Mouse (Mus musculus): ENCODE results near the gene Pald1. TPM values are rescaled to one million over a fixed set of nuclear protein-coding genes. Genes with fewer than 3 reads are reported as not detected.

Gene Pald1
- total and polyA plus RNA-seq, 3 experiments, result 15.3 to 17.7 (median 17.6) TPM

DNA sequence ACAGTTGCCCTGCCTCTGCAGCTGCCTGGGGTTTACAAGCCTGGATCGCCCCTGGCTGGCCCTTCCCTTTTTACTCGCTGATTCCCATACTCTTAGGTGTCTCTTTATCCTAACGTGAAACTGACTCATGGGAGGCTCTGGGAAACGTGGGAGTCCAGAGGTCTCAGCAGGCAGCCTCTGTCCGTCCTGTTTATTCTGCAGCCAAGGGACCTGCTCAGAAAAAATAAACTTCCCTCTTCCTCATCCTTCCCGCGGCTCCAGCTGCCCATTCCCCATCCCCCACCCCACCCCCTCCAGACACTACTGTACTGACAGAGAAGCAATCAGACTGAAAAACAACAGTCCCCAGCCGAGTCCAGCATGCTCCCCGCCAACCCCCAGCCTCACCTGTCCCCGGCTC is 37.0 kb downstream of the Pald1 start:
- intact Hi-C loops (cut with DNase I), result no loop called here
- no peak overlapping the region for H3K9ac ChIP-seq (ENCODE audit: low read depth, low read length)
- H3K27ac ChIP-seq, result no peak overlapping the region
- 37% methylated on average over 10 of the region's 10 CpGs for WGBS
- no peak for DNase-seq
- H3K4me3 ChIP-seq, result no peak overlapping the region
- no peaks in the 10 kb centered on the region for H3K79me2 ChIP-seq (replicated peaks; ENCODE audit: control insufficient read depth, insufficient read depth, low read length)
- no peaks in the 10 kb centered on the region for H3K27me3 ChIP-seq (ENCODE audit: control insufficient read depth, insufficient read depth, low read length)
- TF ChIP-seq CTCF (IDR thresholded peaks at IDR 0.05) (no peak), EP300 (IDR thresholded peaks at IDR 0.05; ENCODE audit: insufficient read depth, low read depth, low read length) (no peak), POLR2A (IDR thresholded peaks at IDR 0.05; ENCODE audit: insufficient read depth, low read depth, low read length) (no peak)
- H3K4me1 ChIP-seq (ENCODE audit: control insufficient read depth, insufficient read depth, low read length), result peaks cover 6% of the 10 kb centered on the region; the same call in 1 of the 2 replicates
- H3K36me3 ChIP-seq (ENCODE audit: control insufficient read depth, insufficient read depth, low read length), result no peaks in the 10 kb centered on the region

DNA sequence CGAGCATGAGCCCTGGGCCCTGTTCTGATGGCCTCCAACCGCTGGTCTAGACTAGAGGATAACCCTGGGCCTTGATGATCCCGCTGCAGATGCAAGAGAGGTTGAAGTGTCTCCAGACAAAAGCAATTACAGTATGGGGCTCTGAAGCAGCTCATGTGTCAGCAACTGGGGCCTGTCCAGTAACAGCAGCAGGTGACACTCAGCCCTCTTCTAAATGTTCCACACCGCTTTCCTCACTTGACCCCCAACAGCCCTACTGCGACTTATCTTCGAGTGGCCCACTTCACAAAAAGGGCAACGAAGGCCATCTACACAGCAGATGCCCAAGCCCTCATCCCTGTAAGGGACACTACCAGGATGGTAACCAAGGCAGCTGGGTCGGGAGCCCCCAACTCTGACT is 38.2 kb downstream of the Pald1 start:
- peaks cover 6% of the 10 kb centered on the region; the same call in 1 of the 2 replicates for H3K4me1 ChIP-seq (ENCODE audit: control insufficient read depth, insufficient read depth, low read length)
- intact Hi-C loops (cut with DNase I), result no loop called here
- no peaks in the 10 kb centered on the region for H3K36me3 ChIP-seq (ENCODE audit: control insufficient read depth, insufficient read depth, low read length)

DNA sequence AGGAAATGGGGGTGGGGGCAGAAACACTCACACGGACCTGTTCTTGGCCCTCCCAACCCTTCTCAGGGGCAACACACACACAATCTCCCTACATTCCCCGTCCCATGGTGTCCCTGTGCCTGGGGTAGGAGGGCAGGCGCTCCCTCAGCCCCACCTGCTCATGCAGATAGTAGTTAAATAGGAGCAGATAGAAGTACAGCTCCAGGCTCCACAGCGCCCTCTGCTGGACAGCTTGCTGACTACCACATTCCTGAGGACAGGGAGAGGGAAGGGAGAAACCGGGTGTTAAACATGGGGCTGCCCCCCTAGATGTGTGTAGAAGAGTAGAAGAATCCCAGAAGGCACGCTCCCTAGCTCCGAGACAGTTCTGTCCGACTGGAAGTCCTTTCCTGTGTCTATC is 39.4 kb downstream of the Pald1 start:
- Histone ChIP-seq H3K79me2 (replicated peaks; ENCODE audit: control insufficient read depth, insufficient read depth, low read length) (no peaks in the 10 kb centered on the region), H3K4me1 (ENCODE audit: control insufficient read depth, insufficient read depth, low read length) (peaks cover 6% of the 10 kb centered on the region; the same call in 1 of the 2 replicates), H3K36me3 (ENCODE audit: control insufficient read depth, insufficient read depth, low read length) (no peaks in the 10 kb centered on the region), H3K4me3 (no peak overlapping the region), H3K27me3 (ENCODE audit: control insufficient read depth, insufficient read depth, low read length) (no peaks in the 10 kb centered on the region), H3K27ac (no peak overlapping the region), H3K9ac (ENCODE audit: low read depth, low read length) (no peak overlapping the region)
- DNase-seq, result peak; percentile 51 to 80
- TF ChIP-seq EP300 (IDR thresholded peaks at IDR 0.05; ENCODE audit: insufficient read depth, low read depth, low read length) (no peak), CTCF (IDR thresholded peaks at IDR 0.05) (peak; percentile 95; the same call in 1 of the 2 replicates)
- intact Hi-C loops (cut with DNase I), result no loop called here
- WGBS, result 74% methylated on average over 8 of the region's 8 CpGs

More for the DNA sequence above, 38.2 kb downstream of the Pald1 start:
- Histone ChIP-seq H3K9ac (ENCODE audit: low read depth, low read length) (no peak overlapping the region), H3K27me3 (ENCODE audit: control insufficient read depth, insufficient read depth, low read length) (no peaks in the 10 kb centered on the region), H3K79me2 (replicated peaks; ENCODE audit: control insufficient read depth, insufficient read depth, low read length) (no peaks in the 10 kb centered on the region), H3K27ac (no peak overlapping the region), H3K4me3 (no peak overlapping the region)
- 51% methylated on average over 8 of the region's 8 CpGs for WGBS
- TF ChIP-seq EP300 (IDR thresholded peaks at IDR 0.05; ENCODE audit: insufficient read depth, low read depth, low read length) (peak; percentile 94), POLR2A (IDR thresholded peaks at IDR 0.05; ENCODE audit: insufficient read depth, low read depth, low read length) (no peak)
- DNase-seq, result no peak

DNA sequence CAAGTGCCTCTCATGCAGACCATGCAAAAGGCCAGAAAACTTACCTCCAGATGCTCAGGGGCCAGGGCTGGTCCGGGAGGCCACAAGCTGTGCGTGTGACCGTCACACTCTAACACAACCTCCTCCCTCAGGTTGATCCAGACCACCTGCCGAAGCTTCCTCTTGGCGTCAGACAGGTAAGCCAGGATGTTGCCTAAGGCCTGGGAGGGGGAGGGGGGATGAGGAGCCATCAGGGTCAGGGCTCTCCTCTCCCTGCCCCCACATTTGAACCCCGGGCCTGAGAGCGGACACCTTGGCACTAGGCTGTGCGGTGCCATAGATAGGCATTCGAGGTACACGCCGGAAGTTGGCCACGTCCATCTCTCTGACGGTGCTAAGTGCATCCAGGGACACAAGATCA is 40.6 kb downstream of the Pald1 start:
- no peak for DNase-seq
- H3K27ac ChIP-seq, result no peak overlapping the region
- no peaks in the 10 kb centered on the region for H3K79me2 ChIP-seq (replicated peaks; ENCODE audit: control insufficient read depth, insufficient read depth, low read length)
- intact Hi-C loops (cut with DNase I), result no loop called here
- no peaks in the 10 kb centered on the region for H3K27me3 ChIP-seq (ENCODE audit: control insufficient read depth, insufficient read depth, low read length)
- no peak overlapping the region for H3K9ac ChIP-seq (ENCODE audit: low read depth, low read length)
- peaks cover 6% of the 10 kb centered on the region; the same call in 1 of the 2 replicates for H3K4me1 ChIP-seq (ENCODE audit: control insufficient read depth, insufficient read depth, low read length)
- no peaks in the 10 kb centered on the region for H3K36me3 ChIP-seq (ENCODE audit: control insufficient read depth, insufficient read depth, low read length)
- TF ChIP-seq EP300 (IDR thresholded peaks at IDR 0.05; ENCODE audit: insufficient read depth, low read depth, low read length) (no peak), CTCF (IDR thresholded peaks at IDR 0.05) (no peak), POLR2A (IDR thresholded peaks at IDR 0.05; ENCODE audit: insufficient read depth, low read depth, low read length) (no peak)
- 90% methylated on average over 13 of the region's 13 CpGs for WGBS
- no peak overlapping the region for H3K4me3 ChIP-seq

DNA sequence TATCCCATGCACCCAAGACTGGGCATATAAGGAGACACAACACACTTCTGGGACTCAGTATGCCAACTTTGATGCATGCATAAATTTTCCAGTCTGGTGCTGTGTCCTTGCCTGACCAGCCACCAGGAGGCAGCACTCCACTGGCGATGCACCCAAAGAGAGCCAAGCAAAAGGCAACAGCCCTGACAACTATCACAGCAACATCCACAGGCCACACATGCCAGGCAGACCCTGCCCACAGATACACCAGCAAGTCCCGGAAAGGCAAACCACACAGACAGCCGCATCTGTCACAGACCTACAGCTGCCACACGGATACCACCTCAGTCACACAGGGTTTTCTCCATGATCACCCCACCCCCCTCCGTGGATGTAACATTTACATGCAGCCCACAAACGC is 41.8 kb downstream of the Pald1 start:
- Histone ChIP-seq H3K36me3 (ENCODE audit: control insufficient read depth, insufficient read depth, low read length) (no peaks in the 10 kb centered on the region), H3K27ac (no peak overlapping the region), H3K79me2 (replicated peaks; ENCODE audit: control insufficient read depth, insufficient read depth, low read length) (no peaks in the 10 kb centered on the region), H3K4me3 (no peak overlapping the region), H3K4me1 (ENCODE audit: control insufficient read depth, insufficient read depth, low read length) (peaks cover 4% of the 10 kb centered on the region; the same call in 1 of the 2 replicates), H3K27me3 (ENCODE audit: control insufficient read depth, insufficient read depth, low read length) (no peaks in the 10 kb centered on the region), H3K9ac (ENCODE audit: low read depth, low read length) (no peak overlapping the region)
- peak; percentile 69 to 86 for DNase-seq
- TF ChIP-seq POLR2A (IDR thresholded peaks at IDR 0.05; ENCODE audit: insufficient read depth, low read depth, low read length) (no peak), EP300 (IDR thresholded peaks at IDR 0.05; ENCODE audit: insufficient read depth, low read depth, low read length) (peak; percentile 58; the same call in 1 of the 2 replicates), CTCF (IDR thresholded peaks at IDR 0.05) (peak; percentile 95)
- WGBS, result 57% methylated on average over 6 of the region's 6 CpGs
- intact Hi-C loops (cut with DNase I), result loop anchor here (1.0 to 2.0 kb wide), 3 partner anchors 13 to 317 kb away; no protein-coding TSS in a partner anchor

DNA sequence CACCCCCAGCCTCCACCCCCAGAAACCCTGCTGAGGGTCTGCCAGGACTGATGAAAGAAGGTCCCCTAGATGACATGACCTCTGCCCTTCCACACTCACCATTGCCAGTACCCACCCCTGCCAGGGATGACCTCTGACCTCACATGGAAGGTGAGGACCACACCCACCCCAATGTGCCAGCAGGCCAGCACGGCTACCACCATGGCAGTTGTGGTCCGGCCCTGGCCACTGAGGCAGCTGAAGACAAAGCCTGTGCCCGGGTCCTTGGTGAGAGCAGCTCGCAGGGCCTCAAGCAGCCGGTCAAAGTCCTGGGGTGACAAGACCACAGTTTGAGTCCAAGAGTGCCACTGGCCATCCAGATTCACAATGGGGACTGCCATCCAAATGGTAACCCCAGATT is 42.3 kb downstream of the Pald1 start:
- no peak overlapping the region for H3K9ac ChIP-seq (ENCODE audit: low read depth, low read length)
- DNase-seq, result no peak
- intact Hi-C loops (cut with DNase I), result loop anchor here (1.0 to 2.0 kb wide), 3 partner anchors 14 to 318 kb away; no protein-coding TSS in a partner anchor
- TF ChIP-seq POLR2A (IDR thresholded peaks at IDR 0.05; ENCODE audit: insufficient read depth, low read depth, low read length) (no peak), EP300 (IDR thresholded peaks at IDR 0.05; ENCODE audit: insufficient read depth, low read depth, low read length) (no peak), CTCF (IDR thresholded peaks at IDR 0.05) (no peak)
- H3K36me3 ChIP-seq (ENCODE audit: control insufficient read depth, insufficient read depth, low read length), result no peaks in the 10 kb centered on the region
- no peak overlapping the region for H3K4me3 ChIP-seq
- no peaks in the 10 kb centered on the region for H3K27me3 ChIP-seq (ENCODE audit: control insufficient read depth, insufficient read depth, low read length)
- H3K79me2 ChIP-seq (replicated peaks; ENCODE audit: control insufficient read depth, insufficient read depth, low read length), result no peaks in the 10 kb centered on the region
- H3K4me1 ChIP-seq (ENCODE audit: control insufficient read depth, insufficient read depth, low read length), result peaks cover 4% of the 10 kb centered on the region; the same call in 1 of the 2 replicates
- 94% methylated on average over 5 of the region's 5 CpGs for WGBS
- H3K27ac ChIP-seq, result no peak overlapping the region
